Mouse (Mus musculus): ENCODE measurements around the gene Vezf1. TPM values are rescaled to one million over a fixed set of nuclear protein-coding genes. Genes with fewer than 3 reads are reported as not detected.

The Vezf1 gene
- total and polyA plus RNA-seq, 3 experiments = 15.8 to 78.3 (median 60.2) TPM

DNA sequence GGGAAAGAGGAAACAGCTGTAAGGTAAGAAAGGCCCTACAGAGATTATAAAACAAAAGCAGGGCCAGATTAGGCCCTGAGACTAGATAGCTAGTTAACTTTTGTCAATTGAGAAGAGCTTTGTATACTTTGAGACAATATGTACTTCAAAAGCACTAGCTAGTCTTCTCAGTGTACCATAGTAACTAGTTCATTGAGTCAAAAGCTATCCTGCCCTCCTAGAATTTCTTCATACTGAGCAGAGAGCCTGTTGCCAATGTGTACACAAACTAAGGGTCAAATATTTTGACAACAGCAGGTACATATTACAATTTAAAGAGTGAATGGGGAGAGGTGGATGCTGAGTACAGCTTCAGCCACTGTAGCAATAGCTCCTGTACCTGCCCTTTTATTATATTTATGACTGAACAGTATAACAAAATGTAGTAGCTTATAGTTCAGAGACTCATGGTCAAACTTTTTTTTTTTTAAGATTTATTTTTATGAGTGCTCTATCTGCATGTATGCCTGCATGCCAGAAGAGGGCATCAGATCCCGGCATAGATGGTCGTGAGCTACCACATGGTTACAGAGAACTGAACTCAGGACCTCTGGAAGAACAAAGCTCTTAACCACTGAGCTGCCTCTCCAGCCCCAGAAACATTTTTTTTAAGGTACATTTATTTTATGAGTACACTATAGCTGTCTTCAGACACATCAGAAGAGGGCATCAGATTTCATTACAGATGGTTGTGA is 6.0 kb upstream of the Vezf1 start:
- TF ChIP-seq CTCF (IDR thresholded peaks at IDR 0.05; ENCODE audit: low read depth, low read length) (no peak), POLR2AphosphoS5 (IDR thresholded peaks at IDR 0.05; ENCODE audit: insufficient replicate concordance, low read depth, low read length) (no peak), TAL1 (conservative IDR thresholded peaks at IDR 0.05; ENCODE audit: low read depth, low read length) (no peak), GATA2 (IDR thresholded peaks at IDR 0.05; ENCODE audit: borderline replicate concordance, low read depth, low read length) (no peak), GATA1 (IDR thresholded peaks at IDR 0.05; ENCODE audit: borderline replicate concordance, low read length) (no peak)
- no peak for DNase-seq (ENCODE audit: low spot score)
- Histone ChIP-seq H3K4me1 (ENCODE audit: insufficient read depth, low read depth, low read length) (peaks cover 7% of the 10 kb centered on the region), H3K27me3 (ENCODE audit: insufficient read depth, low read length) (no peaks in the 10 kb centered on the region), H3K9me3 (replicated peaks) (no peaks in the 10 kb centered on the region), H3K4me3 (ENCODE audit: low read depth, low read length) (no peak overlapping the region), H3K36me3 (replicated peaks) (peaks cover 11% of the 10 kb centered on the region)
- no peak for ATAC-seq (ENCODE audit: extremely low read depth, insufficient number of reproducible peaks, low FRiP score, poor library complexity, severe bottlenecking)

DNA sequence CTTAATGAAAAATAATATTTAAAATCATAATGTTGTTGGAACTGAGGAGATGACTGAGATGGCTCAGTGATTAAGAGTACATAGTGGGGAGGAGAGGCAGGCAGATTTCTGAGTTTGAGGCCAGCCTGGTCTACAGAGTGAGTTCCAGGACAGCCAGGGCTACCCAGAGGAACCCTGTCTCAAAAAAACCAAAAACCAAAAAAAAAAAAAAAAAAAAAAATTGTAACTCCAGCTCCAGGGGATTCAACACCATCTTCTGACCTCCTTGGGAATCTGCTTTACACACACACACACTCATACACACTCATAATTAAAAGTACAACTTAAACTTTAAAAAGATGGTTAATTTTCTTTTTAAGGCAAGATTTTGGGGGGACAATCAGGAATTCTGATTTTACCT is 2.3 kb upstream of the Vezf1 start:
- H3K27me3 ChIP-seq (ENCODE audit: insufficient read depth, low read length) = no peaks in the 10 kb centered on the region
- no peaks in the 10 kb centered on the region for H3K9me3 ChIP-seq (replicated peaks)
- peaks cover 3% of the 10 kb centered on the region for H3K36me3 ChIP-seq (replicated peaks)
- TF ChIP-seq TAL1 (conservative IDR thresholded peaks at IDR 0.05; ENCODE audit: low read depth, low read length) = no peak
- TF ChIP-seq POLR2AphosphoS5 (IDR thresholded peaks at IDR 0.05; ENCODE audit: insufficient replicate concordance, low read depth, low read length) = no peak
- no peak for TF ChIP-seq GATA2 (IDR thresholded peaks at IDR 0.05; ENCODE audit: borderline replicate concordance, low read depth, low read length)
- no peak for TF ChIP-seq GATA1 (IDR thresholded peaks at IDR 0.05; ENCODE audit: borderline replicate concordance, low read length)
- no peak for TF ChIP-seq CTCF (IDR thresholded peaks at IDR 0.05; ENCODE audit: low read depth, low read length)
- no peak for DNase-seq (ENCODE audit: low spot score)
- no peak overlapping the region for H3K4me3 ChIP-seq (ENCODE audit: low read depth, low read length)
- peaks cover 26% of the 10 kb centered on the region for H3K4me1 ChIP-seq (ENCODE audit: insufficient read depth, low read depth, low read length)
- ATAC-seq (ENCODE audit: extremely low read depth, insufficient number of reproducible peaks, low FRiP score, poor library complexity, severe bottlenecking) = no peak

DNA sequence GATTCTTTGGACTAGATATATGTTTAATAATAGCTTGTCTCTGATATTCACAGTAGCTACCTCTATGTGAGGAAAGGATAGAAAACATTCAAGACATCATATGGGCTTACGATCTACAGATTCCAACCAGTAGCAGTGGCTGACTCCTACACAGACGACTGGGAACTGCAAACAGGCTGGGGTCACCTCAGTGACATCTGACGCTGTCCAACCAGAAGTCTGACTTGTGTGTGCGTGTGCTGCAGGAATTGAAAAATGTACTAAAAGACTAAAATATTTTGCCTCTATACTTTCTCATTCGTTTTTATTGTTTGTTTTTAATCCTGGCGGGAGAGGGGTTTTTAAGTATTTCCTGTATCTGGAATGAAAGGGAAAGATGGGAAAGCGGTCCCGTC is 891 bp upstream of the Vezf1 start:
- peaks cover 34% of the 10 kb centered on the region for H3K4me1 ChIP-seq (ENCODE audit: insufficient read depth, low read depth, low read length)
- TF ChIP-seq TAL1 (conservative IDR thresholded peaks at IDR 0.05; ENCODE audit: low read depth, low read length) (no peak), GATA2 (IDR thresholded peaks at IDR 0.05; ENCODE audit: borderline replicate concordance, low read depth, low read length) (no peak), CTCF (IDR thresholded peaks at IDR 0.05; ENCODE audit: low read depth, low read length) (no peak), GATA1 (IDR thresholded peaks at IDR 0.05; ENCODE audit: borderline replicate concordance, low read length) (no peak), POLR2AphosphoS5 (IDR thresholded peaks at IDR 0.05; ENCODE audit: insufficient replicate concordance, low read depth, low read length) (no peak)

DNA sequence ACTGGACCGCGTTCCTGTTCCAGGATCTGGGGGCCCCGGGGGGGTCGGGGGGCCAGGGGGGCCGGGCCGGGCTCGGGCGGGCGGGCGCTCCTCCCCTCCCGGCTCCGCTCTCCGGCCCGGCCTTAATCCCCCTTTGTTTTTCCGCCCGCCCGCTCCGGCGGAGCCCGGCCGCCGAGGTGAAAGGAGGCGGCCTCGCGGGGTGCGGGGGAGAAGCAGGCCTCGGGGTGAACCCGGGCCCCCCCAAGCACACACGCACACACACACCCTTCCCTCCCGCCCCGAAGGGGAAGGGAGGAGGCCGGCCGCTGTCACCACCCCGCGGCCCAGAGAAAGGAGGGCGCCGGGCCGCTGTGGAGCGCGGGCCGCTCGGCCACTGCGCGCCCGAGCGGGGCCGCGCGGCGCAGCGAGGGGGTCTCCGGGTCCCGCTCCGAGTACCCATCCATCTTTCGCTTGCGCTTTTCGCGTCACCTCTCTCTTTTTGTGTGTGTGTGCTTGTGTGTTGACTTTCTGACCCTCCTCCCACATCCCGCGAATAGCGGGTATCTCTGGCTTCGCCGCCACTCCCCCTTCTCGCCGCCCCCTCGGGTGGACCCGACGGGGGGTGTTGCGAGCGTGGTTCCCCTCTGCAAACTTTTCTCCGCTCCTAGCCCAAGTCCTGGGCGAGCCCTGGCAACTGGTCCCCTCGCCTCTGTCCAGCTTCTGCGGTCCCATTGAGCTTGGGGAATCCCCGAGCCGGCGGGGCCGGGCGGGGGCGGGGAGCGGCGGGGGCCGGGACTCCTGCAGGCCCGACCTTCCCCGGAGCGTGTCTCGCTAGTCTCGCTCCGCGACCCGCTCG is 549 bp downstream of the Vezf1 start:
- no peaks in the 10 kb centered on the region for H3K27me3 ChIP-seq (ENCODE audit: insufficient read depth, low read length)
- ATAC-seq (ENCODE audit: extremely low read depth, insufficient number of reproducible peaks, low FRiP score, poor library complexity, severe bottlenecking) = no peak
- TF ChIP-seq TAL1 (conservative IDR thresholded peaks at IDR 0.05; ENCODE audit: low read depth, low read length) = no peak
- TF ChIP-seq CTCF (IDR thresholded peaks at IDR 0.05; ENCODE audit: low read depth, low read length) = no peak
- no peak for TF ChIP-seq GATA1 (IDR thresholded peaks at IDR 0.05; ENCODE audit: borderline replicate concordance, low read length)
- TF ChIP-seq GATA2 (IDR thresholded peaks at IDR 0.05; ENCODE audit: borderline replicate concordance, low read depth, low read length) = no peak
- no peak for TF ChIP-seq POLR2AphosphoS5 (IDR thresholded peaks at IDR 0.05; ENCODE audit: insufficient replicate concordance, low read depth, low read length)
- peaks cover 18% of the 10 kb centered on the region for H3K36me3 ChIP-seq (replicated peaks)
- peak; percentile 64 for DNase-seq (ENCODE audit: low spot score)
- H3K9me3 ChIP-seq (replicated peaks) = no peaks in the 10 kb centered on the region
- H3K4me3 ChIP-seq (ENCODE audit: low read depth, low read length) = peak overlapping the region; percentile 93
- peaks cover 42% of the 10 kb centered on the region for H3K4me1 ChIP-seq (ENCODE audit: insufficient read depth, low read depth, low read length)

More for the DNA sequence above, 891 bp upstream of the Vezf1 start:
- Histone ChIP-seq H3K36me3 (replicated peaks) (peaks cover 9% of the 10 kb centered on the region), H3K4me3 (ENCODE audit: low read depth, low read length) (peak overlapping the region; percentile 93), H3K9me3 (replicated peaks) (no peaks in the 10 kb centered on the region), H3K27me3 (ENCODE audit: insufficient read depth, low read length) (no peaks in the 10 kb centered on the region)
- DNase-seq (ENCODE audit: low spot score) (no peak), ATAC-seq (ENCODE audit: extremely low read depth, insufficient number of reproducible peaks, low FRiP score, poor library complexity, severe bottlenecking) (no peak)

DNA sequence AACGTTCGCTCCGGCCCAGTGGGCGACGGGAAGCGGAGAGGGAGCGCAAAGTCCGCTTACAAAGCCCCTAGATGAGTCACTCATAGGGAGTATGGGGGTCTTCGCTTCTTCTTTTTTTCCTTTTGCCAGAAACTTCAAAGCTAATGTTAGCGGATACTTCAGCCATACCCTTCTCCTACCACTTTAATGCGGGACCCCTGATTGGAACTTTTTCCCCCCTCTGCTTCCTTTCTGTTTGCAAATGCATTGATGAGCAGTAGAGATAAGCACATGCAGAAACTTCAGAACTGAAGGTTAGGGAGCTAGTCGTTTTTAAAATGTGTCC is 1.1 kb downstream of the Vezf1 start:
- Histone ChIP-seq H3K27me3 (ENCODE audit: insufficient read depth, low read length) (no peaks in the 10 kb centered on the region), H3K9me3 (replicated peaks) (no peaks in the 10 kb centered on the region), H3K4me1 (ENCODE audit: insufficient read depth, low read depth, low read length) (peaks cover 42% of the 10 kb centered on the region), H3K4me3 (ENCODE audit: low read depth, low read length) (peak overlapping the region; percentile 93), H3K36me3 (replicated peaks) (peaks cover 22% of the 10 kb centered on the region)
- ATAC-seq (ENCODE audit: extremely low read depth, insufficient number of reproducible peaks, low FRiP score, poor library complexity, severe bottlenecking) (no peak), DNase-seq (ENCODE audit: low spot score) (no peak)
- TF ChIP-seq CTCF (IDR thresholded peaks at IDR 0.05; ENCODE audit: low read depth, low read length) (no peak), POLR2AphosphoS5 (IDR thresholded peaks at IDR 0.05; ENCODE audit: insufficient replicate concordance, low read depth, low read length) (no peak), GATA1 (IDR thresholded peaks at IDR 0.05; ENCODE audit: borderline replicate concordance, low read length) (no peak), TAL1 (conservative IDR thresholded peaks at IDR 0.05; ENCODE audit: low read depth, low read length) (no peak), GATA2 (IDR thresholded peaks at IDR 0.05; ENCODE audit: borderline replicate concordance, low read depth, low read length) (no peak)

DNA sequence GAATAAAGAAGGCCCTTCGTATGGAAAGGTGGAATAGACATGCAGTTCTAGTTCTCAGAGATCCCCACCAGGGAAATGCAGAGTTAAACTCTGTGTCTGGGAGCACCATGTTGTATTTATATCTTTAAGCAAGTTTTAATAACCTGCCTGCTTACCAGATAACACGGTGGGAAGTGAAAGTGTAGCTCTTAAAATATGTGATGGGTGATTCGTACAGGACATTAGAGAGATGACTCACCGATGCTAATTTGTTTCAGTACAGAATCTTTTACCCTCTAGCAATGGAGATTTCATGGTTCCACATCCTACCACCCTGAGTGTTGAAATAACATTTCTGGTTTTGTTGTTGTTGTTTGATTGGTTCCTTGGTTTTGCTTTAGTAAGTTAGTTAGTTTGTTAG is 2.3 kb downstream of the Vezf1 start:
- Histone ChIP-seq H3K4me1 (ENCODE audit: insufficient read depth, low read depth, low read length) (peaks cover 45% of the 10 kb centered on the region), H3K36me3 (replicated peaks) (peaks cover 28% of the 10 kb centered on the region), H3K27me3 (ENCODE audit: insufficient read depth, low read length) (no peaks in the 10 kb centered on the region), H3K4me3 (ENCODE audit: low read depth, low read length) (no peak overlapping the region), H3K9me3 (replicated peaks) (no peaks in the 10 kb centered on the region)
- DNase-seq (ENCODE audit: low spot score) (no peak), ATAC-seq (ENCODE audit: extremely low read depth, insufficient number of reproducible peaks, low FRiP score, poor library complexity, severe bottlenecking) (no peak)
- no peak for TF ChIP-seq TAL1 (conservative IDR thresholded peaks at IDR 0.05; ENCODE audit: low read depth, low read length)
- TF ChIP-seq GATA1 (IDR thresholded peaks at IDR 0.05; ENCODE audit: borderline replicate concordance, low read length) = no peak
- TF ChIP-seq CTCF (IDR thresholded peaks at IDR 0.05; ENCODE audit: low read depth, low read length) = no peak
- TF ChIP-seq GATA2 (IDR thresholded peaks at IDR 0.05; ENCODE audit: borderline replicate concordance, low read depth, low read length) = no peak
- TF ChIP-seq POLR2AphosphoS5 (IDR thresholded peaks at IDR 0.05; ENCODE audit: insufficient replicate concordance, low read depth, low read length) = no peak
